Mouse (Mus musculus): ENCODE measurements around the gene Gpr183.

DNA sequence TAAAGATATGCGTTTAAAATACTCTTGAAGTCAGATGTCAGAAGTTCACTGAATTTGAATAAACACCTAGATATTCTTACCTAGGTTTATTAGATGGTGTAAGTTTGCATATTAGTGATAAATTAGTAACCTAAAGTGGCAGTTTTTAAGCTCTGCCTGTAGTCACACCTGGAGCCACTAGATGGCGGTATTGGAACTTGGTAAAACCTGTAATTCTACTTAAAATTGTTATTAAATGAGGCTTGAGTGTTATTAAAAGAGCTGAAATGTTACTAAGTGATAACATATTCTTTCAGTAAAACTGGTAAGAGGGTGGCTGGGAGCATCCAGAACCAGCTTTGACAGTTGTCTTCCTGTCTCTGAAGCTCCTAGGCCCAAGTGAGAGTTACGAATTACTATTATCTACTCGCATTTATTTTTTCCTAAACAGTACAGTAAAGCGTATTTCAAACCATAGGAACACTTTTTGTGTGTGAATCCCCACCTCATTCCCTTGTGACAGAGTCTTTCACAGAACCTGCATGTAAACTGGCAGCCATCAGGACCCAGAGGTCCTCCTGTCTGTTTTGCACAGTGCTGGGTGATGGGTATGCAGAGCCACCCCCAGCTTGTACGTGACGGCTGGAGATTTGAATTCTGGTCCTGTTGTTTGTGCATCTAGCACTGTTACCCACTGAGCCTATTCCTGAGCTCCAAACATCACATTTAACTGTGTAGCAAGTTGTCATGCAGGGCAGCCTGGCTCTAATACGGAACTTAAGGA, 36.4 kb downstream of the Gpr183 start:
- TF ChIP-seq CTCF (IDR thresholded peaks at IDR 0.05; ENCODE audit: insufficient read depth, low read depth, low read length) = no peak
- no peak for TF ChIP-seq POLR2A (IDR thresholded peaks at IDR 0.05; ENCODE audit: insufficient read depth, low read depth, low read length)
